Mouse (Mus musculus) embryonic fibroblast, embryonic 13.5 days (primary cell): ENCODE results near the gene Fam168a.

Experiments
- CTCF ChIP-seq: IDR thresholded peaks from 2 replicates; pipeline ENCODE4 v1.5.1; 2011; ENCODE audit warnings: mild to moderate bottlenecking, control low read depth, low read length, moderate library complexity, borderline replicate concordance; ENCODE audit not compliant: insufficient read depth
- POLR2A ChIP-seq: IDR thresholded peaks from 2 replicates; pipeline ENCODE4 v1.6.1; 2011; ENCODE audit warnings: low read depth, mild to moderate bottlenecking, control low read depth, low read length, moderate library complexity

GRCm38 (mm10) chr7:100678948-100679880, 27.2 kb upstream of the Fam168a start:
- TF ChIP-seq CTCF = no peak
- TF ChIP-seq POLR2A = no peak
